Mouse (Mus musculus) Patski (cell line): ENCODE measurements at regions not wholly inside any gene's neighbourhood (a gene's known extent, or its start where the extent isn't known, plus 50 kb on each side); places are given as distances from the start of the nearest gene placed in this dataset.
A peak's percentile ranks its signal among the peaks of the same experiment; 100 is the strongest.

Source experiments
- ATAC-seq: fragments of 100-300 bp; one replicate; pipeline ENCODE4 v1.8.0; 2021
- CTCF ChIA-PET: fragments of 350-600 bp; sonication (Branson Sonifier 250); formaldehyde crosslinking; loops from one replicate; lab custom pipeline; 2022; ENCODE audit warnings: inconsistent platforms; lab: Charles Lee
- POLR2A ChIA-PET: fragments of 350-600 bp; sonication (Branson Sonifier 250); formaldehyde crosslinking; loops from one replicate; lab custom pipeline; 2022; ENCODE audit warnings: antibody characterized with exemption, inconsistent platforms; lab: Charles Lee
- DNase-seq: peaks from one replicate; pipeline ENCODE4 v3.0.0-alpha.2; 2011; ENCODE audit warnings: low read depth, low spot score
- H3K27me3 ChIP-seq: fragments of 371-371 bp; one replicate; pipeline ENCODE4 v1.5.1; 2021
- CTCF ChIP-seq: fragments of 100-300 bp; IDR thresholded peaks from one replicate; pipeline ENCODE4 v1.5.1; 2021
- in situ Hi-C: fragments of 300-500 bp; cut with MboI; formaldehyde crosslinking; loops from 3 replicates; pipeline ENCODE4 v1.11.1; 2018; ENCODE audit warnings: low pct_unique_long_range_greater_than_20kb, mixed read lengths

GRCm38 (mm10) chr4:103421541-103421951 is 107.9 kb downstream of the Oma1 start:
- peak; percentile 99 for ATAC-seq
- in situ Hi-C loops = no loop called here
- H3K27me3 ChIP-seq = no peaks in the 10 kb centered on the region
- DNase-seq = peak; percentile 37
- POLR2A ChIA-PET = no interaction called here
- no peak for TF ChIP-seq CTCF
- CTCF ChIA-PET = no interaction called here

- in situ Hi-C loops = no loop called here
- CTCF ChIA-PET = interaction anchor here (0.9 kb wide), 1 partner anchor 74 kb away, joined by 3 read pairs; no protein-coding TSS in a partner anchor
Measured at GRCm38 (mm10) chr4:103441383-103441782, 127.8 kb downstream of the Oma1 start.

GRCm38 (mm10) chr4:103441955-103442354 is 128.3 kb downstream of the Oma1 start:
- POLR2A ChIA-PET = interaction anchor here (0.7 kb wide), 1 partner anchor 36 kb away, joined by 3 read pairs; no protein-coding TSS in a partner anchor
- no peak for TF ChIP-seq CTCF
- CTCF ChIA-PET = interaction anchor here (0.9 kb wide), 1 partner anchor 74 kb away, joined by 3 read pairs; no protein-coding TSS in a partner anchor
- no peaks in the 10 kb centered on the region for H3K27me3 ChIP-seq
- ATAC-seq (no peak), DNase-seq (no peak)
- in situ Hi-C loops = no loop called here

More at GRCm38 (mm10) chr4:103441383-103441782, 127.8 kb downstream of the Oma1 start:
- POLR2A ChIA-PET = interaction anchor here (0.7 kb wide), 1 partner anchor 36 kb away, joined by 3 read pairs; no protein-coding TSS in a partner anchor
- TF ChIP-seq CTCF = no peak
- DNase-seq (no peak), ATAC-seq (no peak)
- H3K27me3 ChIP-seq = no peaks in the 10 kb centered on the region

- DNase-seq = no peak
- TF ChIP-seq CTCF = no peak
- in situ Hi-C loops = no loop called here
- H3K27me3 ChIP-seq = no peaks in the 10 kb centered on the region
- ATAC-seq = no peak
- POLR2A ChIA-PET = interaction anchor here (0.6 kb wide), 1 partner anchor 85 kb away, joined by 6 read pairs; no protein-coding TSS in a partner anchor
- CTCF ChIA-PET = interaction anchor here (1.0 kb wide), 2 partner anchors 15 to 25 kb away, joined by 3 read pairs; no protein-coding TSS in a partner anchor
Measured at GRCm38 (mm10) chr4:103449276-103449675, 135.7 kb downstream of the Oma1 start.

- in situ Hi-C loops = no loop called here
- no peaks in the 10 kb centered on the region for H3K27me3 ChIP-seq
- ChIA-PET POLR2A (interaction anchor here (0.6 kb wide), 1 partner anchor 86 kb away, joined by 6 read pairs; no protein-coding TSS in a partner anchor), CTCF (interaction anchor here (0.7 to 1.0 kb wide), 2 partner anchors 14 to 50 kb away, joined by 3 read pairs; no protein-coding TSS in a partner anchor)
- no peak for DNase-seq
- ATAC-seq = no peak
- no peak for TF ChIP-seq CTCF
Measured at GRCm38 (mm10) chr4:103450121-103450520, 136.5 kb downstream of the Oma1 start.

- TF ChIP-seq CTCF = no peak
- DNase-seq (no peak), ATAC-seq (no peak)
- H3K27me3 ChIP-seq = no peaks in the 10 kb centered on the region
- CTCF ChIA-PET = no interaction called here
- POLR2A ChIA-PET = interaction anchor here (0.6 kb wide), 1 partner anchor 46 kb away, joined by 3 read pairs; no protein-coding TSS in a partner anchor
- in situ Hi-C loops = no loop called here
Measured at GRCm38 (mm10) chr4:103455458-103455857, 141.8 kb downstream of the Oma1 start.

- H3K27me3 ChIP-seq = no peaks in the 10 kb centered on the region
- TF ChIP-seq CTCF = no peak
- in situ Hi-C loops = no loop called here
- ChIA-PET CTCF (no interaction called here), POLR2A (no interaction called here)
- no peak for DNase-seq
- ATAC-seq = no peak
Measured at GRCm38 (mm10) chr4:103466019-103466589, 152.5 kb downstream of the Oma1 start.

- ChIA-PET POLR2A (no interaction called here), CTCF (no interaction called here)
- ATAC-seq (no peak), DNase-seq (no peak)
- peaks cover 5% of the 10 kb centered on the region for H3K27me3 ChIP-seq
- no peak for TF ChIP-seq CTCF
- in situ Hi-C loops = no loop called here
Measured at GRCm38 (mm10) chr4:103475596-103475995, 143.6 kb upstream of the Dab1 start.

- TF ChIP-seq CTCF = no peak
- POLR2A ChIA-PET = no interaction called here
- DNase-seq (no peak), ATAC-seq (no peak)
- in situ Hi-C loops = no loop called here
- CTCF ChIA-PET = no interaction called here
- no peaks in the 10 kb centered on the region for H3K27me3 ChIP-seq
Measured at GRCm38 (mm10) chr4:103486140-103486965, 132.8 kb upstream of the Dab1 start.

GRCm38 (mm10) chr4:103508435-103508834 is 110.7 kb upstream of the Dab1 start:
- no peak for ATAC-seq
- no peak for TF ChIP-seq CTCF
- H3K27me3 ChIP-seq = no peaks in the 10 kb centered on the region
- in situ Hi-C loops = no loop called here
- CTCF ChIA-PET = no interaction called here
- no peak for DNase-seq
- POLR2A ChIA-PET = no interaction called here

GRCm38 (mm10) chr4:103512901-103513300 is 106.3 kb upstream of the Dab1 start:
- no peak for TF ChIP-seq CTCF
- ATAC-seq = no peak
- DNase-seq = no peak
- POLR2A ChIA-PET = no interaction called here
- H3K27me3 ChIP-seq = no peaks in the 10 kb centered on the region
- CTCF ChIA-PET = no interaction called here
- in situ Hi-C loops = no loop called here
